Mouse (Mus musculus): ENCODE data around the gene Ggt6.

GRCm38 (mm10) chr11:72457995-72458496 is 22.7 kb downstream of the Ggt6 start:
- TF ChIP-seq BHLHE40 (IDR thresholded peaks at IDR 0.05; ENCODE audit: low read depth, low read length) (no peak), CHD2 (IDR thresholded peaks at IDR 0.05; ENCODE audit: low read length) (no peak), CTCF (conservative IDR thresholded peaks at IDR 0.05 in 1 of 2, IDR thresholded peaks at IDR 0.05 in 1 of 2; ENCODE audit: low read depth in 2 of 2, low read length in 2 of 2) (no peak), ETS1 (conservative IDR thresholded peaks at IDR 0.05; ENCODE audit: low read depth, low read length) (no peak), MAX (IDR thresholded peaks at IDR 0.05; ENCODE audit: low read length) (no peak), RCOR1 (conservative IDR thresholded peaks at IDR 0.05; ENCODE audit: low read depth, low read length) (no peak), MEF2A (IDR thresholded peaks at IDR 0.05; ENCODE audit: borderline replicate concordance, low read depth, low read length) (no peak)
